Mouse (Mus musculus): ENCODE measurements around the gene Mad1l1. TPM values are rescaled to one million over a fixed set of nuclear protein-coding genes. Genes with fewer than 3 reads are reported as not detected.

Gene Mad1l1
- polyA plus RNA-seq, 1 experiment from 2014 or later = 20.5 TPM

DNA sequence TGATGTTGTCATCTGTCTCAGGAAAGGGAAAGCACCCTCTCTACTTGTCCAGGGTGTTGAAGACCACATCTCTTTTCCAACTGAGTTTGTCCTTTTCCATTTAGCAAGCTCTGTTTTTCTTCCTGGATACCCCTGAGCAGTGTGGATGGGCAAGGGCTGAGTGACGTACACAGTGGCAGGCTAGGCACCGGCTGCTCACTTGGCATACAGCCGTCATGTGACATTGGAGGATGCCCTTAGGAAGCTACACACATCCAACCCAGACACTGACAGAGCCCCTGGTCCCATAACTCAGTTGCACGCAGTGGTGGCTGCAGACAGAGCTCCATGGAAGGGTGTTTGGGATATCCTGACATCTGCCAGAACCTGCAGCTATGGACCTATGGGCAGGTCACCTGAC lies 295.0 kb downstream of the Mad1l1 start:
- no peaks in the 10 kb centered on the region for H3K36me3 ChIP-seq (ENCODE audit: control insufficient read depth, insufficient read depth, low read length)
- no peak overlapping the region for H3K4me3 ChIP-seq (ENCODE audit: control insufficient read depth in 1 of 2, insufficient read depth in 1 of 2, low read depth in 1 of 2, low read length in 2 of 2)
- no peak overlapping the region for H3K27ac ChIP-seq (replicated peaks in 1 of 2; ENCODE audit: control insufficient read depth in 1 of 2, insufficient read depth in 1 of 2, low read depth in 2 of 2, low read length in 2 of 2)

DNA sequence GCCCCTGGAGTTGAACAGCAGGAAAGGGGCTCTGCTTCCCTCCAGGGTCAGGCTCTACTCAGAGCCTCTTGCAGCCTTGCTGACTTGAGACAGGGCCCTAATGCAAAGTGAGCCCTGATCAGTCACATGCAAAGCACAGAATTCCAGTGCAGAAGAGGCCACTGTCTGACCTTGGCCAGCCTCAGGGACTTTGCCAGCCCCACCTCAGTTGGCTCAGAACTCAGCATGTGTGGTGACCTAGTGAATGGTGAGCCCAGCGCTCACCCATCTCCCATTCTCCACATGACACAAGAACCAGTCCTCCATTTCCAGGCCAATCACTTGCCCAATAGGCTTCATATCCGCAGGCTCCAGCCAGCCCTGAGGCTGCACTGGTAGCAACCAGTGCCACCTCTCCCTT lies 296.1 kb downstream of the Mad1l1 start:
- WGBS = 98% methylated on average over 2 of the region's 2 CpGs
- no peak overlapping the region for H3K9ac ChIP-seq (ENCODE audit: low read length)
- H3K4me3 ChIP-seq (ENCODE audit: control insufficient read depth in 1 of 2, insufficient read depth in 1 of 2, low read depth in 1 of 2, low read length in 2 of 2) = no peak overlapping the region
- no peak overlapping the region for H3K27ac ChIP-seq (replicated peaks in 1 of 2; ENCODE audit: control insufficient read depth in 1 of 2, insufficient read depth in 1 of 2, low read depth in 2 of 2, low read length in 2 of 2)
- peaks cover 2 to 7% of the 10 kb centered on the region in 2 experiments; a peak in 2 of 4 replicates for H3K4me1 ChIP-seq (ENCODE audit: control insufficient read depth in 2 of 2, insufficient read depth in 2 of 2, low read length in 2 of 2)
- no peaks in the 10 kb centered on the region for H3K27me3 ChIP-seq (ENCODE audit: control insufficient read depth, insufficient read depth, low read length)
- no peak for ATAC-seq (ENCODE audit: insufficient number of reproducible peaks, insufficient read depth, low FRiP score, low read depth)
- no peaks in the 10 kb centered on the region for H3K36me3 ChIP-seq (ENCODE audit: control insufficient read depth, insufficient read depth, low read length)
- H3K4me2 ChIP-seq (ENCODE audit: low read length) = no peak overlapping the region
- H3K9me3 ChIP-seq (ENCODE audit: control insufficient read depth, low read length) = no peaks in the 10 kb centered on the region

More for the DNA sequence above, 295.0 kb downstream of the Mad1l1 start:
- Histone ChIP-seq H3K9me3 (ENCODE audit: control insufficient read depth, low read length) (no peaks in the 10 kb centered on the region), H3K4me2 (ENCODE audit: low read length) (no peak overlapping the region), H3K27me3 (ENCODE audit: control insufficient read depth, insufficient read depth, low read length) (no peaks in the 10 kb centered on the region), H3K4me1 (ENCODE audit: control insufficient read depth in 2 of 2, insufficient read depth in 2 of 2, low read length in 2 of 2) (peaks cover 0 to 2% of the 10 kb centered on the region in 2 experiments; a peak in 2 of 4 replicates), H3K9ac (ENCODE audit: low read length) (no peak overlapping the region)
- no peak for ATAC-seq (ENCODE audit: insufficient number of reproducible peaks, insufficient read depth, low FRiP score, low read depth)
- WGBS = 91% methylated on average over 4 of the region's 4 CpGs

DNA sequence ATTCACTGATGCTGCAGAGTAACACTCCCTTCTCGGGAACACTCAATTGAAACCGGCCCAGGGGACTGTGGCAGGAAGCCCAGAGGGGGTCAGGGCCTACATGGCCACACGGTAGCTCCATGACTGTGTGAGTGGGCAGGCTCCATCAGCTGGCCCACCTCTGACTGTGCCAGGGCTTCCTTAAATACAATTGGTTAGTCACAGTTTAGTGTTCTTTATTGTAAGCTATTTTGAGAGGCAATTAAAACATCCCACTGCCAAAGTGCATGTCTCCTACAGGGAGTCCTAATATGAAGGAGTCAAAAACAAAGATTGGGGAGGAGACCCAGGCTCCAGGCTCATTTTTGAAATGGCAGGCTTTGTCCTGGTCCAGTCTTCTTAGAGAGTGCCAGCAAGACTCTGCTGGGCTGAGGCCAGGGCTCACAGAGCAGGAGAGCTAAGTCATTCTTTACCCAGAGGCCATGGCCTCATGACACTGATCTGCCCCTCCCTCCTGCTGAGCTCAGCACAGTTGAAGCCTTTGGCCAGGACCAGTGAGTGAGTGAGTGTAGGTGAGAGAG lies 297.3 kb downstream of the Mad1l1 start:
- ATAC-seq (ENCODE audit: insufficient number of reproducible peaks, insufficient read depth, low FRiP score, low read depth) = no peak
- H3K4me2 ChIP-seq (ENCODE audit: low read length) = no peak overlapping the region
- peaks cover 2 to 7% of the 10 kb centered on the region in 2 experiments; a peak in 2 of 4 replicates for H3K4me1 ChIP-seq (ENCODE audit: control insufficient read depth in 2 of 2, insufficient read depth in 2 of 2, low read length in 2 of 2)
- H3K27ac ChIP-seq (replicated peaks in 1 of 2; ENCODE audit: control insufficient read depth in 1 of 2, insufficient read depth in 1 of 2, low read depth in 2 of 2, low read length in 2 of 2) = no peak overlapping the region
- no peaks in the 10 kb centered on the region for H3K9me3 ChIP-seq (ENCODE audit: control insufficient read depth, low read length)
- no peaks in the 10 kb centered on the region for H3K36me3 ChIP-seq (ENCODE audit: control insufficient read depth, insufficient read depth, low read length)
- no peak overlapping the region for H3K4me3 ChIP-seq (ENCODE audit: control insufficient read depth in 1 of 2, insufficient read depth in 1 of 2, low read depth in 1 of 2, low read length in 2 of 2)
- H3K9ac ChIP-seq (ENCODE audit: low read length) = no peak overlapping the region
- WGBS = 68% methylated on average over 3 of the region's 3 CpGs
- no peaks in the 10 kb centered on the region for H3K27me3 ChIP-seq (ENCODE audit: control insufficient read depth, insufficient read depth, low read length)

DNA sequence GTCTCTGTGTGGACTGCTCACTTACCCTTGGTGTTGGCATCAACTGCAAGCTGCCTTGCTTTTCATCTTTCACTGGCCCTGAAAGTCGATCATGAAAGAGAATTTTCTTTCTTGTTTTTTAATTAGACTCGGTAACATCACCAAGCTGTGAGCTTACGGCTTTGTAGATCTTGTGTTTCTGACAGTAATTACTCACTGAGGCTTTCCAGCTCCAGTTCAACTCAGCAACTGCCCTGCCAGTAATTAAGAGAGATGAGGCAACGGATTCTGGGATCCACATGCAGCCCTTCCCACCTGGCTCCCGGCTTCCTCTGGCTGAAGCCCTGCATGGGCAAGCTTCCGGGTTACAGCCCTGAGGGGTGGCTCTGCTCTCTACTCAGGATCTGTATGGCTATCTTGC lies 298.5 kb downstream of the Mad1l1 start:
- ATAC-seq (ENCODE audit: insufficient number of reproducible peaks, insufficient read depth, low FRiP score, low read depth) = no peak

DNA sequence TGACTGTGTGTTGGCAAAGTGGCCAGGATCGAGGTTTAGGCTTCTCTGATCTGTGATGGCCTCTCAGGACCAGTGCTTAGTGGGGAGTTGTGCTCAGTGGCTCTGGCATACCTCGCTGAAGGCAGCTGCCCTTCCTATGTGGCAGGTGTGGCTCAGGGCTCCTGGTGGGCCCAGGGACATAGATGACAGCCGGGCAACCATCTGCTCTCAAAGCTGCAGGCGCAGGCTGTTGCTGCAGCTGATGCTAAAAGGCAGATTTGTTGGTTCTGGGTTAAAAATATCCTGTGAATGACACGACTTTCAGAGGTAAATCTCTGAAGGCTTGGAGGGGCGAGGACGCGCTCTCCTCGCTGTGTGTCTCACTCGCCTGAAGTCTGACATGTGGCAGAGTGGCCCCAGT lies 299.6 kb downstream of the Mad1l1 start:
- ATAC-seq (ENCODE audit: insufficient number of reproducible peaks, insufficient read depth, low FRiP score, low read depth) = no peak
- 67% methylated on average over 10 of the region's 10 CpGs for WGBS
- Histone ChIP-seq H3K27ac (replicated peaks in 1 of 2; ENCODE audit: control insufficient read depth in 1 of 2, insufficient read depth in 1 of 2, low read depth in 2 of 2, low read length in 2 of 2) (no peak overlapping the region), H3K4me1 (ENCODE audit: control insufficient read depth in 2 of 2, insufficient read depth in 2 of 2, low read length in 2 of 2) (peaks cover 2 to 7% of the 10 kb centered on the region in 2 experiments; a peak in 2 of 4 replicates), H3K9ac (ENCODE audit: low read length) (no peak overlapping the region), H3K4me2 (ENCODE audit: low read length) (no peak overlapping the region), H3K4me3 (ENCODE audit: control insufficient read depth in 1 of 2, insufficient read depth in 1 of 2, low read depth in 1 of 2, low read length in 2 of 2) (no peak overlapping the region), H3K36me3 (ENCODE audit: control insufficient read depth, insufficient read depth, low read length) (no peaks in the 10 kb centered on the region), H3K27me3 (ENCODE audit: control insufficient read depth, insufficient read depth, low read length) (no peaks in the 10 kb centered on the region), H3K9me3 (ENCODE audit: control insufficient read depth, low read length) (no peaks in the 10 kb centered on the region)

More for the DNA sequence above, 298.5 kb downstream of the Mad1l1 start:
- Histone ChIP-seq H3K4me2 (ENCODE audit: low read length) (no peak overlapping the region), H3K27me3 (ENCODE audit: control insufficient read depth, insufficient read depth, low read length) (no peaks in the 10 kb centered on the region), H3K9me3 (ENCODE audit: control insufficient read depth, low read length) (no peaks in the 10 kb centered on the region), H3K27ac (replicated peaks in 1 of 2; ENCODE audit: control insufficient read depth in 1 of 2, insufficient read depth in 1 of 2, low read depth in 2 of 2, low read length in 2 of 2) (no peak overlapping the region), H3K4me3 (ENCODE audit: control insufficient read depth in 1 of 2, insufficient read depth in 1 of 2, low read depth in 1 of 2, low read length in 2 of 2) (no peak overlapping the region), H3K36me3 (ENCODE audit: control insufficient read depth, insufficient read depth, low read length) (no peaks in the 10 kb centered on the region), H3K9ac (ENCODE audit: low read length) (no peak overlapping the region), H3K4me1 (ENCODE audit: control insufficient read depth in 2 of 2, insufficient read depth in 2 of 2, low read length in 2 of 2) (peaks cover 2 to 7% of the 10 kb centered on the region in 2 experiments; a peak in 2 of 4 replicates)
- 89% methylated on average over 6 of the region's 6 CpGs for WGBS

DNA sequence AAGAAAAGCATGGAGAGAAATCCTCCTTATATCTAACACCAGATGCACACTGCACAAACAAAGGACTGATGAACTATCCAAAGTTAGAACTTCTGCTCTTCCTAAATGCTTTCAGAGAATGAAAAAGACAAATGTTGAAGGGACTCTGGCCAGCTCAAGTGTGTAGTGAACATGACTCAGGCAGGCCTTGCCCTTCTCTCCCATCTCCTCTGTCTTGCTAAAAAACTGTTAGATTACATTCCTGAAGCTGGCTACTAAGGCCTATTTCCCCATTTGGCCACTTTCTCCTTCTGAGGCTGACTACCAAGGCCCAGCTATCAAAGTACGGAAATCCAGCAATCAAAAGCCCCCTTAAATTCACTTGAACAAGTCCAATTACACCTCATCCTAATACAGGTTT lies 301.7 kb downstream of the Mad1l1 start:
- no peaks in the 10 kb centered on the region for H3K27me3 ChIP-seq (ENCODE audit: control insufficient read depth, insufficient read depth, low read length)
- no peaks in the 10 kb centered on the region for H3K9me3 ChIP-seq (ENCODE audit: control insufficient read depth, low read length)
- H3K36me3 ChIP-seq (ENCODE audit: control insufficient read depth, insufficient read depth, low read length) = no peaks in the 10 kb centered on the region
- H3K9ac ChIP-seq (ENCODE audit: low read length) = no peak overlapping the region
- no peak for ATAC-seq (ENCODE audit: insufficient number of reproducible peaks, insufficient read depth, low FRiP score, low read depth)
- no peak overlapping the region for H3K4me3 ChIP-seq (ENCODE audit: control insufficient read depth in 1 of 2, insufficient read depth in 1 of 2, low read depth in 1 of 2, low read length in 2 of 2)
- peaks cover 2 to 7% of the 10 kb centered on the region in 2 experiments; a peak in 3 of 4 replicates for H3K4me1 ChIP-seq (ENCODE audit: control insufficient read depth in 2 of 2, insufficient read depth in 2 of 2, low read length in 2 of 2)
- no peak overlapping the region for H3K27ac ChIP-seq (replicated peaks in 1 of 2; ENCODE audit: control insufficient read depth in 1 of 2, insufficient read depth in 1 of 2, low read depth in 2 of 2, low read length in 2 of 2)
- WGBS = 97% methylated on average over 1 of the region's 1 CpGs
- no peak overlapping the region for H3K4me2 ChIP-seq (ENCODE audit: low read length)

DNA sequence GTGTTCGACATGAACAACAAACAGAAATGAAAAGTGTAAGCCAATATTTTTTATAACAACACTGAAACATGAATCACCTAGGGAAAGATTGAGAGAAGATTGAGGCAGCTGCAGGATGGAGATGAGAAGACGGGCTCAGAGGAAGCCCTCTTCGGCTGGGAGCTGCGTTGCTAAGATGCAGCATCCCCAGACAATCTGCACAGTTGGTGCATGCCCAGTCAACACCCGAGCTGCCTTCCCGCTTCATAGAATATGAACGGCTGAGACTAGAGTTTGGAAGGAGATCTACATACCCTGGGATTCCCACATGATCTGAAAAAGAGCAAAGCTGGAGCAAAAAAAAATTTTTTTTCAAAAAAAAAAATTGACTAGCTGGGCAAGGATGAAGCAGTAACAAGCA lies 302.6 kb downstream of the Mad1l1 start:
- H3K27ac ChIP-seq (replicated peaks in 1 of 2; ENCODE audit: control insufficient read depth in 1 of 2, insufficient read depth in 1 of 2, low read depth in 2 of 2, low read length in 2 of 2) = no peak overlapping the region
- H3K4me2 ChIP-seq (ENCODE audit: low read length) = no peak overlapping the region
- peaks cover 9 to 13% of the 10 kb centered on the region in 2 experiments for H3K4me1 ChIP-seq (ENCODE audit: control insufficient read depth in 2 of 2, insufficient read depth in 2 of 2, low read length in 2 of 2)
- H3K36me3 ChIP-seq (ENCODE audit: control insufficient read depth, insufficient read depth, low read length) = no peaks in the 10 kb centered on the region
- no peak for ATAC-seq (ENCODE audit: insufficient number of reproducible peaks, insufficient read depth, low FRiP score, low read depth)
- no peaks in the 10 kb centered on the region for H3K27me3 ChIP-seq (ENCODE audit: control insufficient read depth, insufficient read depth, low read length)
- H3K9me3 ChIP-seq (ENCODE audit: control insufficient read depth, low read length) = no peaks in the 10 kb centered on the region
- 92% methylated on average over 7 of the region's 7 CpGs for WGBS
- no peak overlapping the region for H3K9ac ChIP-seq (ENCODE audit: low read length)
- no peak overlapping the region for H3K4me3 ChIP-seq (ENCODE audit: control insufficient read depth in 1 of 2, insufficient read depth in 1 of 2, low read depth in 1 of 2, low read length in 2 of 2)

DNA sequence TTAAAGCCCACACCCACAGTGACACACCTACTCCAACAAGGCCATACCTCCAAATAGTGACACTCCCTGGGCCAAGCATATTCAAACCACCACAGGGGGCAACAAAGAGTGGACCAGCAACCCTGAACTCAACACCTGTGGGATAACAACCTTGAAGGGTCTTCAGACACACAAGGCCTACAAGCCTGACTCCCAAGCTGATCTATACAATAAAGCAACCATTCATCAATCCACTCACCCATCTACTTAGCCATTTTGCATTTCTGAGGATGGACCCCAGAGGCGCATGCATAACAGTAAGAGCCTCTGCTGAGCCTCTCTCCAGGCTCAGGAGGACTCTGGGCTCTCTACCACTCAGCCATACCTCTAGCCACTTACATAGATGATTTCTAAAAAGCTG lies 304.5 kb downstream of the Mad1l1 start:
- ATAC-seq (ENCODE audit: insufficient number of reproducible peaks, insufficient read depth, low FRiP score, low read depth) = no peak
- Histone ChIP-seq H3K4me2 (ENCODE audit: low read length) (no peak overlapping the region), H3K27ac (replicated peaks in 1 of 2; ENCODE audit: control insufficient read depth in 1 of 2, insufficient read depth in 1 of 2, low read depth in 2 of 2, low read length in 2 of 2) (no peak overlapping the region), H3K27me3 (ENCODE audit: control insufficient read depth, insufficient read depth, low read length) (no peaks in the 10 kb centered on the region), H3K9ac (ENCODE audit: low read length) (no peak overlapping the region), H3K9me3 (ENCODE audit: control insufficient read depth, low read length) (no peaks in the 10 kb centered on the region), H3K36me3 (ENCODE audit: control insufficient read depth, insufficient read depth, low read length) (no peaks in the 10 kb centered on the region), H3K4me1 (ENCODE audit: control insufficient read depth in 2 of 2, insufficient read depth in 2 of 2, low read length in 2 of 2) (peaks cover 17 to 24% of the 10 kb centered on the region in 2 experiments), H3K4me3 (ENCODE audit: control insufficient read depth in 1 of 2, insufficient read depth in 1 of 2, low read depth in 1 of 2, low read length in 2 of 2) (no peak overlapping the region)
- WGBS = 93% methylated on average over 1 of the region's 1 CpGs
